Mouse (Mus musculus): ENCODE measurements around the gene Olfr134.
"Not testable (repeated sequence)": the region's sequence is repeated elsewhere in the genome, so short reads cannot be mapped to it uniquely, and the experiment has no call there.

The Olfr134 gene

GRCm38 (mm10) chr17:38171088-38171487 is at the start of gene Olfr134:
Gene Olfr134, plus strand, starts transcription at chr17:38171388.
- DNase-seq, result no peak

DNA sequence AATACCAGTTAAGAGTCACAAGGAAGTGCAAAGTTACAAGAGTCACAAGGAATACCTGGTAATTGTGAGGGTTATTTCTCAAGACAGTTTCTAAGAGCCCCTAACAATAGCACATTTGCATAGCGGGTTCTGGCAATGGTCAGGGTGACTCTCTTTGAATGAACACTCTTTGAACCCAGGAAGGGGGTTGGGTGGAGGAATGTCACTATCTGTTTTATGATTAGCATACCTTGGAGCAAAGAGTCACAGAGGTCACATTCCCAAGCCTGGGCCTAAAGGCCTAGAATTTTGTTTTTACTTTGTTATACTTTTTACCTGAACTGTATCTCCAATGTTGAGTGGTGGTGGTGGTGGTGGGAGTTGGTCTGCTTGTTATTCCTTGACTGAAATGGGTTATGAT is 47.0 kb upstream of the Olfr134 start:
- DNase-seq, result not testable (repeated sequence)

DNA sequence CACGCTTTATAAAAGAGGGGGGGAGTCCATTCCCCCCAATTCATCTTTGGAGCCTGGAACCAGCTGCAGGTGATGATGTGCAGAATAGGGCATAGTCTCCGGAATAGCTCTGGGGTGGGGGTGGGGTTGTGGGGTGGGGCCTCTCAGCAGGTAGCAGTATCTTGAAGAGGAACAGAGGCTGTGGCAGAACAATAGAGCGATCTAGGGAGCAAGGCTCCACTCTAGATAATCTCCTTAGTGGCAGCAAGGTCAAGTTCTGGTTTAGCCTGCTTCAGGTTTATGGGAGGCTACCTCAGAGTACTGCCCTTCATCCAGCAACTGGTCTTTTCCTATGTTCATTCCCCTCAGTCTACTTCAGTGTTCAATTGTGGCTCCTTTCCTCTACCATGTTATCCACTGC is 45.8 kb upstream of the Olfr134 start:
- not testable (repeated sequence) for DNase-seq

DNA sequence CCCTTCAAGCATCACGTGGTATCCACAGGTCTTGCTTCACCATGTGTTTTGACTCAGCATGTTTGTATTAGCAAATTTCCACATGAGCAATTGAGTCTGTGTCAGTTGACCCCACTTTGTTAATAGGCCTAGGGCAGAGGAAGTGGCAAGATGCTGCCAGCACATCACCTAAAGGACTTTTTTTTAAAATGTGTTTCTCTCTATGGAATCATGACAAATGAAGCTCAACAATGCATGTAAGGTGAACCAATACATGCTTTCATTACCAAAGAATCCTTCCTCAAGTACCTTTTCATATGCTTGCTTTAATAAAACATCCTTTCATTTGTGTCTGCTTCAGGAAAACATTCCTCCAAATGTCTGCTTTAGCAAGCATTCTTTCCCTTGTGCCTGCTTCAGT is 36.8 kb upstream of the Olfr134 start, which contains the start of gene Olfr132:
Olfr132 (minus strand) TSS at position 101 of the 400 bp plus-strand sequence.
- no peak for DNase-seq

DNA sequence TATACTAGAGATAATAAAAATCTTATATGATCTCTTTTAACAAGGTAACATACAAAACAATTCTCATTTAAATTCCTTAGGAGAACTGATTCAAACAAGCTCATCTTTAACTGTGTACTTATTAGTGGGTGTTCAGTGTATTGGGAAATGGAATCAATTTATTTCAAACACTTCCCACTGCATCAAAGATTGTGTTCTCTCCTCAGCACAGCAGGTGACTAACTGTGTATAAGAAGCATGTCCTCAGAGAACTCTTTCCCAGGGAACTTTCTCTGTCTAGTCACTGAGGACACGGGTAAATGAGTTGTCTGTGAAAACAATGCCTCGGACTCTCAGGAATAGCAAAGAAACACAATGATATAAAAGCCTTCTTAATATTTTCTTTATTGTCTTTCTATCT is 26.2 kb upstream of the Olfr134 start, which contains the start of gene Olfr133:
Olfr133 (plus strand) TSS at position 301 of the 400 bp plus-strand sequence.
- no peak for DNase-seq

- no peak for DNase-seq
Observed at GRCm38 (mm10) chr17:38204035-38204434, 32.8 kb downstream of the Olfr134 start, which contains the start of gene Olfr135. Gene Olfr135, plus strand, starts transcription at chr17:38204335.
